Mouse (Mus musculus) lung, embryonic 16.5 days (tissue): ENCODE measurements around the gene D130043K22Rik. TPM values are rescaled to one million over a fixed set of nuclear protein-coding genes. Genes with fewer than 3 reads are reported as not detected.

Experiments used
- ATAC-seq: fragments of 200-750 bp; cut with Nextera tagmentation; 2 replicates; pipeline ENCODE4 v1.8.0; 2017; ENCODE audit warnings: low read depth, mild to moderate bottlenecking, moderate library complexity
- H3K27ac ChIP-seq: fragments of 300-500 bp; sonication (generic); 2 replicates; pipeline ENCODE4 v1.5.1; 2014; ENCODE audit warnings: mild to moderate bottlenecking, control low read depth, low read length
- H3K27me3 ChIP-seq: fragments of 300-500 bp; sonication (generic); 2 replicates; pipeline ENCODE4 v1.6.1; 2014; ENCODE audit warnings: low read depth, low read length, mixed read lengths; ENCODE audit not compliant: control insufficient read depth, insufficient read depth
- H3K36me3 ChIP-seq: fragments of 300-500 bp; sonication (generic); 2 replicates; pipeline ENCODE4 v1.6.1; 2014; ENCODE audit warnings: low read length; ENCODE audit not compliant: control insufficient read depth, insufficient read depth
- H3K4me1 ChIP-seq: fragments of 300-500 bp; sonication (generic); replicated peaks from 2 replicates; pipeline ENCODE4 v1.6.1; 2014; ENCODE audit warnings: low read length, mixed read lengths; ENCODE audit not compliant: control insufficient read depth, insufficient read depth
- H3K4me2 ChIP-seq: fragments of 300-500 bp; sonication (generic); 2 replicates; pipeline ENCODE4 v1.6.1; 2014; ENCODE audit warnings: low read depth, low read length, control low read depth
- H3K4me3 ChIP-seq: fragments of 300-500 bp; sonication (generic); 2 replicates; pipeline ENCODE4 v1.5.1; 2014; ENCODE audit warnings: mild to moderate bottlenecking, low read length, control low read depth
- H3K9ac ChIP-seq: fragments of 300-500 bp; sonication (generic); 2 replicates; pipeline ENCODE4 v1.6.1; 2014; ENCODE audit warnings: low read length, control low read depth
- H3K9me3 ChIP-seq: fragments of 300-500 bp; sonication (generic); 2 replicates; pipeline ENCODE4 v1.6.1; 2016; ENCODE audit warnings: low read length; ENCODE audit not compliant: control insufficient read depth
- WGBS: fragments of 180-500 bp; shearing (Covaris S2); extraction: QIAGEN DNeasy Blood & Tissue Kit; methylation state at CpG from one replicate; pipeline ENCODE4 v1.1.7; 2014; 5-methylcytosine and 5-hydroxymethylcytosine counted together
- polyA plus RNA-seq: library from polyadenylated mRNA; unstranded; fragments of >200 nt; fragmentation: Nextera tagmentation; extraction: Ambion mirVana; gene quantifications from 2 replicates; pipeline ENCODE4 v1.2.1, GENCODE M21; 2015

D130043K22Rik gene
- 0.20 and 0.21 TPM in 2 replicates for polyA plus RNA-seq

DNA sequence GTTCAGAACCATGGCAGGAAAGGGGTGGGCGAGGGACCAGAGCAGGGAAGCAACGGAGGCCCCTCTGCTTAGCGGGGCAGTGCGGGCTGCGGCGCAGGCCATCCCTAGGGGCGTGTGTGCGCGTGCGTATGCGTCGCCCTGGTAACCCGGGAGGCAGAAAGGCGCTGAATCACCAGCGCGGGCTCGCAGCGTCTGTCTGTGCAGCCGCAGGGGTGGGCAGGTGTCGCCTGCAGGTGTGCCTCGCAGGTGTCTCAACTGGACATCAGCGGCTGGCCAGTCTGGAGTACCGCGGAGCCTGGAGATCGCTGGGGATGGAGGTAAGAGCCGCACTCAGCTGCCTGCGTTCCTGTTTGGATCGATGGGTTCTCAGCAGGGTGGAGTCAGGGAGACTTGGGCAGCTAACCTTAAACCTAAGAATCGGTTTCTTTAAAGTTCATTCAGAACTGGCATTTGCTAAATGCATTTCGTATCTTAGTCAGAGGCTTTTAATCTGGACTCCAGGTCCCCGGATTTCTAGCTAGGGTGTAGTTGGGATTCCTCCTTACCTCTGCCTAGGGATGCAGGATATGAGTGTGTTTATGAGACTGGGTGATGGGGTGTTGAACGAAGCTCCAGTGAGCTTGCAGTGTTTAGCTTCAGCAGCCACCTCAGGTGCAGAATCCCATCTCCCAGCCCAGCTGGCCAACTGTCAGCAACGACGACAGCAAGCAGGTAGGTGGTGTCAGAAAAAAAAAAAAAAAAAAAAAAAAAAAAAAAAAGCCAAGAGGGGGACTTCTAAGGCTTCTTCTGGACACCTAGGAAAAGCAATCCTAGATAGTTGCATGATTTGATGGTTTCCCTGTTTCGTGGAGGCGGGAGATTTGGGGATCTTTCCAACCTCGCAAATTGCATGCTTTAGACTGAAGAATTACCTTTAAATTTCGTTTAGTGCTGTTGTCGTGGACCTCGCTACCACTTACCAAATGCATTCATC, at the start of gene D130043K22Rik:
D130043K22Rik (plus strand) TSS at position 153 of the 973 bp plus-strand sequence.
- peak within 1 kb of the TSS; percentile 49 for H3K9ac ChIP-seq
- peak within 1 kb of the TSS; percentile 64 for H3K4me2 ChIP-seq
- no peak within 1 kb of the TSS for H3K27ac ChIP-seq
- H3K4me1 ChIP-seq: peaks cover 7% of the 10 kb centered on the region
- no peaks in the 10 kb centered on the region for H3K9me3 ChIP-seq
- ATAC-seq: peak; percentile 66
- H3K27me3 ChIP-seq: no peaks in the 10 kb centered on the region
- WGBS: 15% methylated on average over 40 of the region's 40 CpGs
- H3K4me3 ChIP-seq: peak within 1 kb of the TSS; percentile 46
- peaks cover under 1% of the 10 kb centered on the region; the same call in 1 of the 2 replicates for H3K36me3 ChIP-seq

DNA sequence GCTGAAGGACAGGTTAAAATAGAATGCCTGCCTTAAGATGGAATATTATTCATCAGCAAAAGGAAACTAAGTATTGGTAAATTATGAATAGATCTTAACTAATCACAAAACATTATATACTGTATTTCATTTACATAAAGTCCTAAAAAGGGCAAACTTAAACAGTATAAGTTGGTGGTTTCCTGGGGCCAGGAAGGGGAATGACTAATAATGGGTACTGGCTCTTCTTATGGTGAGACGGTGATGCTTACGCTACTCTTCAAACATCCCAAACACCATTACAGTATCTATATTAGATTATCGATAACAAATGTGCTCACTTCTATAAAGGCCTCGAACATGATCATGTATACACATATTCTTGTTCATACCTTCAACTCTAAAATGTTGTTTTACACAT, 46.2 kb upstream of the D130043K22Rik start:
- H3K27me3 ChIP-seq: no peaks in the 10 kb centered on the region
- H3K27ac ChIP-seq: no peak overlapping the region
- no peaks in the 10 kb centered on the region; the same call in 1 of the 2 replicates for H3K4me1 ChIP-seq
- no peaks in the 10 kb centered on the region for H3K36me3 ChIP-seq
- 95% methylated on average over 4 of the region's 4 CpGs for WGBS
- no peak overlapping the region for H3K9ac ChIP-seq
- H3K9me3 ChIP-seq: no peaks in the 10 kb centered on the region
- no peak for ATAC-seq
- no peak overlapping the region for H3K4me3 ChIP-seq
- no peak overlapping the region for H3K4me2 ChIP-seq

DNA sequence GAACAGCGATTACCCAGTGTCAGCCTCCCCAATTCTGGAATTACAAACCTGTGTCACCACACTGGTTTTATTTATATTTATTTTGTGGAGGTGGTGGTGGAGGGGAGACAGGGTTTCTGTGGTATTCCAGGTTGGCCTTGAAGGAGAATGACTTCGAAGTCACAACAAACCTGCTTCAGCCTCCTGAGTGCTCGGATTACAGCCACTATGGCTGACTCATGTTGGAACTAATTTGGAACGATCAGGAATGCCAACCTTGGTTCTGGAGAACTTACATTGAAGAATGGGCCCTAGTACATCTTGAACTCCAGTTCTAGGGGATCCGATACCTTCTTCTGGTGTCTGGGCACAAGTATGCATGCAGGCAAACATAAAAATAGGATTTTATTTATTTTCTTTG, 45.6 kb upstream of the D130043K22Rik start:
- H3K4me2 ChIP-seq: peak overlapping the region; percentile 89
- H3K4me3 ChIP-seq: peak overlapping the region; percentile 93
- ATAC-seq: no peak
- 63% methylated on average over 5 of the region's 5 CpGs for WGBS
- no peaks in the 10 kb centered on the region for H3K9me3 ChIP-seq
- peaks cover 3% of the 10 kb centered on the region; the same call in 1 of the 2 replicates for H3K4me1 ChIP-seq
- H3K36me3 ChIP-seq: no peaks in the 10 kb centered on the region
- H3K9ac ChIP-seq: peak overlapping the region; percentile 77
- no peak overlapping the region for H3K27ac ChIP-seq
- no peaks in the 10 kb centered on the region for H3K27me3 ChIP-seq

DNA sequence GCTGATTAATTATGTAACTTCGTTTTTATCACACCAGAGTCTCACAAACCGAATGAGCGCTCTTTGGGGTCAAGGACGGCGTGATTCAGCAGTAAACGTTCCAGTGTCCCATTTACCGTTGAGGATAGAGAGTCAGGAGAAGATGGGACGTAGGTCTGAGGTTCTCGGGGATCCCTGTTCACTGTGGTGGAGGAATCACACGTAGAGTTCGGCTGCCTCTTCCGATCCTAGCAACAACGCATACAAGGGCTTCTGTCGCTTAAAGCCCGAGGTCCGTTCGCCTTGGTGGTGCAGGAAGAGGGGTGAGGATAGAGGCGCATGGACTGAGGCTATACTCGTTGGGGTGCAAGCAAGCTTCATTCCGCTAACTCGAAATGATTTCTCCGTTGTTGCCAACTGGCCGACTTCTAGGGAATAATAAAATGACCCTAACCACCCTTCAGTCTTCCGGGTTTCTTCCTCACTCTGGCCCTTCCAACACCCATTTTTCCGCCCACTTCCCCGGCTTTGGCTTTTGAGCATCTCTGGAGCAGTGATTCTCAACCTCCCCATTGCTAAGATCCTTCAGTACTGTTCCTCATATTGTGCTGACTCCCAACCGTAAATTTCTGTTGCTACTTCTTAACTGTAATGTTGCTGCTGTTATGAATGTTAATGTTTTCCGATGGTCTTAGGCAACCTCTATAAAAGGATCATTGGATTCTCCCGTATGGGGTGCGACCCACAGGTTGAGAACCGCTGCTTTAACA, 44.8 kb upstream of the D130043K22Rik start:
- peak; percentile 23 for ATAC-seq
- Histone ChIP-seq H3K9me3 (no peaks in the 10 kb centered on the region), H3K27me3 (no peaks in the 10 kb centered on the region), H3K27ac (peak overlapping the region; percentile 91), H3K4me2 (peak overlapping the region; percentile 89), H3K9ac (peak overlapping the region; percentile 77), H3K4me3 (peak overlapping the region; percentile 93), H3K4me1 (peaks cover 6% of the 10 kb centered on the region), H3K36me3 (peaks cover 3% of the 10 kb centered on the region; the same call in 1 of the 2 replicates)
- under 1% methylated on average over 31 of the region's 31 CpGs for WGBS

DNA sequence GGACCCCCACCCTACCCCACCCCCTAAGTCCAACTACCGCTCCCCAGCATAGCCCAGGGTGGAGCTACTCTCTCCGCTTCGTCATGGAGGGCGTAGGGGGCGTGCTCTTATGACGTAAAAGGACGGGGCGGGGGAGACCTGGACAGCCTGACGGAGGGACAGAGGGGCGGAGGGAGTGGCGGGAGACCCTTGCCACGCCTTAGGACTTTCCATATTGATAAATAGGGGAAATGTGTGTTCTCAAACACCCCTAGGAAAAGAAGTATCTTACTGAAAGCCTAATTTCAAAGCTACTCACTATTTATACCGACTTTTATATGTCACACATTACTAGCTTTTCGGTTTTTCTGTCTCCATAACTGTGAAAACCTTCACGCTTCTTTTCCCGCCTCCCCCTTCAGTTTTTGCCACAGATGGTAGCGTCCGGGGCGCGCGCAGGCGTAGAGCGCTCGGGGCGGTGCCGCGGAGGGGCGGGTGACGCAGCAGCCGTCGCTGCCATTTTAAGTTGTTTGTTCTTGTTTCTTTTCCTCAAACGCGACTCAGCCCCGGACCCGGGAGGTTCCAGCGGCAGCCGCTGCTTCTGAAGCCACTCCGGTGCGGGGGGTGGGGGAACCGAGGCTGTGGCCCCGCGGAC, 44.1 kb upstream of the D130043K22Rik start:
- Histone ChIP-seq H3K4me3 (peak overlapping the region; percentile 93), H3K27ac (peak overlapping the region; percentile 100), H3K36me3 (peaks cover 7% of the 10 kb centered on the region), H3K4me2 (peak overlapping the region; percentile 89), H3K9ac (peak overlapping the region; percentile 99), H3K4me1 (peaks cover 6% of the 10 kb centered on the region), H3K9me3 (no peaks in the 10 kb centered on the region), H3K27me3 (no peaks in the 10 kb centered on the region)
- peak; percentile 98 for ATAC-seq
- whole genome bisulfite sequencing: under 1% methylated on average over 42 of the region's 42 CpGs

DNA sequence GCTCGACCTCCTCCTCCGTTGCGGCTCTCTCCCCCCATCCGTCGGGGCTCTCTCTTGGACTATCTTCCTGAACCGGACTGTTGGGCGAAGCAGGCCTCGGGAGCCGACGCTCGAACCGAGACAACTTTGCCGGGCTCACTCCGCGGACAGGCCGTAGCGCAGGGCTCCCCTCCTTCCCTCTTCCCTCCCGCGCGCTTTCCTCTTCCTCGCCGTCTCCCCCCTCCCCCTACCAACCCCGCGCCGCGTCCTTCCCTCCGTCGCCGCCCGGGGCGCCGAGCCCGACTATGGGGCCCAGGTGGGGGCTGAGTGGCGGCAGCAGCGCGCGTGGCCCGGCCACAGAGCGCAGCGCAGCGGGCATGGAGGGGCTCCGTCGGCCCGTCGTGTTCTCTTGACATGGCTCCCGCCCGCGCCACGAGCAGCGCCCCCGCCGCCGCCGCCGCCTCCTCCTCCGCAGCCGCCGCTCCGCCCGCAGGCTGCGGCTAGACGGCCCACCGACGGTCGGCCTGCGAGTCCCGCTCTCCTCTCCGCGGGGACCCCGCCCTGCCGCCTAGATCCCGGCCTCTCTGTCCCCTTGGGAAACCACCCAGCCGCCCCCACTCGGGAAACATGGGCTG, 43.5 kb upstream of the D130043K22Rik start, which contains the start of gene BC005537:
BC005537 (plus strand) TSS at position 350 of the 614 bp plus-strand sequence.
- Histone ChIP-seq H3K4me1 (peaks cover 6% of the 10 kb centered on the region), H3K36me3 (peaks cover 7% of the 10 kb centered on the region), H3K9ac (peak within 1 kb of the TSS; percentile 99), H3K9me3 (no peaks in the 10 kb centered on the region), H3K27ac (peak within 1 kb of the TSS; percentile 100), H3K4me2 (peak within 1 kb of the TSS; percentile 89), H3K4me3 (peak within 1 kb of the TSS; percentile 93), H3K27me3 (no peaks in the 10 kb centered on the region)
- under 1% methylated on average over 46 of the region's 74 CpGs for WGBS
- peak; percentile 57 for ATAC-seq

DNA sequence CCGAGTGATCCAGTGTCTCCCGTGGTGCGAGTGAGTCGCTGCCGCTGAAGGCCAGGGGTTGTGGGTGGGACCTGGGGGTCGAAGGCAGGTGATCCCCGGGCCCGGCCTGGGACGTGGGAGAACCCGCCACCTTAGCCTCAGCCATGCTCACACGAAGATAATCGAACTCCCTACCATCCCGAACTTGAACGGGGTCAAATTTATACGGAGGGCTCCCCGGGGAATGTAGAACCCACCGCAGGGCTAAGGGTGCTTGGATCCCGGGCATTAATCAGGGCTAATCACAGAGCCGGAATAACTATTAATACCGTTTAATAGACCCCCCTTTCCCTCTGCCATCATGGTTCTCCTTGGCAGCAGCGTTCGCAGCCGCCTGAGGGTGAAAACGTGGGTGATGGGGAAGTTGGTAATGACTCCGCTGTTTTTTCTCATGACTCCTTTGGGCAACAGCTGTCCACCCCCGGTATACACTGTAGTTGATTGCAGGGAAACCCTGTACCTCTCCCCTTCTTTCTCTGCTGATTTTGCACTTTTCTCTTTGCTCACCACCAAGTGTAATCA, 42.7 kb upstream of the D130043K22Rik start:
- under 1% methylated on average over 26 of the region's 26 CpGs for WGBS
- H3K27ac ChIP-seq: peak overlapping the region; percentile 100
- peak overlapping the region; percentile 99 for H3K9ac ChIP-seq
- H3K4me2 ChIP-seq: peak overlapping the region; percentile 69
- H3K4me1 ChIP-seq: peaks cover 6% of the 10 kb centered on the region
- H3K4me3 ChIP-seq: peak overlapping the region; percentile 93
- H3K9me3 ChIP-seq: no peaks in the 10 kb centered on the region
- peaks cover 10% of the 10 kb centered on the region for H3K36me3 ChIP-seq
- ATAC-seq: no peak
- H3K27me3 ChIP-seq: no peaks in the 10 kb centered on the region

DNA sequence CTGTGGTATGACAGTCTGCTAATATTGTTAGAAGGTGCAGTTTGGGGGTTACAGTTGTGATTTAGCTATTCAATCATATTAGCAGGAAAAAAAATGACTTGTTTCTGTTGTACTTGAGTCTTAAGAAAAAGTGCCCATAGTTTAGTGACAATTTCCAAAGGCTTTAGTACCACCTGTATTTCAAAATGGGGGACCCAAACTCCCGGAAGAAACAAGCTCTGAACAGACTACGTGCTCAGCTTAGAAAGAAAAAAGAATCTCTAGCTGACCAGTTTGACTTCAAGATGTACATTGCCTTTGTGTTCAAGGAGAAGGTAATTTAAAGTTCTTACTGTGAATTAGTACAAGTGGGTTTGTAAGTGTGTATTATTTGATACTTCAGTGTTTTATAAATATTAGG, 41.7 kb upstream of the D130043K22Rik start:
- 7% methylated on average over 2 of the region's 2 CpGs for WGBS
- no peak for ATAC-seq

More for the DNA sequence above, 41.7 kb upstream of the D130043K22Rik start:
- Histone ChIP-seq H3K27me3 (no peaks in the 10 kb centered on the region), H3K9ac (peak overlapping the region; percentile 44; the same call in 1 of the 2 replicates), H3K4me1 (peaks cover 6% of the 10 kb centered on the region), H3K9me3 (no peaks in the 10 kb centered on the region), H3K36me3 (peaks cover 18% of the 10 kb centered on the region), H3K4me2 (peak overlapping the region; percentile 69), H3K27ac (no peak overlapping the region), H3K4me3 (peak overlapping the region; percentile 93)
